Mouse (Mus musculus) liver, adult (tissue): ENCODE results near the gene Gzmm.

Experiments
- GATA4 ChIP-seq: IDR thresholded peaks from 2 replicates; pipeline ENCODE4 v1.6.1; 2014; ENCODE audit warnings: mild to moderate bottlenecking, low read length; ENCODE audit not compliant: insufficient replicate concordance

The Gzmm gene

GRCm38 (mm10) chr10:79691986-79692548 is 3.2 kb downstream of the Gzmm start:
- no peak for TF ChIP-seq GATA4

DNA sequence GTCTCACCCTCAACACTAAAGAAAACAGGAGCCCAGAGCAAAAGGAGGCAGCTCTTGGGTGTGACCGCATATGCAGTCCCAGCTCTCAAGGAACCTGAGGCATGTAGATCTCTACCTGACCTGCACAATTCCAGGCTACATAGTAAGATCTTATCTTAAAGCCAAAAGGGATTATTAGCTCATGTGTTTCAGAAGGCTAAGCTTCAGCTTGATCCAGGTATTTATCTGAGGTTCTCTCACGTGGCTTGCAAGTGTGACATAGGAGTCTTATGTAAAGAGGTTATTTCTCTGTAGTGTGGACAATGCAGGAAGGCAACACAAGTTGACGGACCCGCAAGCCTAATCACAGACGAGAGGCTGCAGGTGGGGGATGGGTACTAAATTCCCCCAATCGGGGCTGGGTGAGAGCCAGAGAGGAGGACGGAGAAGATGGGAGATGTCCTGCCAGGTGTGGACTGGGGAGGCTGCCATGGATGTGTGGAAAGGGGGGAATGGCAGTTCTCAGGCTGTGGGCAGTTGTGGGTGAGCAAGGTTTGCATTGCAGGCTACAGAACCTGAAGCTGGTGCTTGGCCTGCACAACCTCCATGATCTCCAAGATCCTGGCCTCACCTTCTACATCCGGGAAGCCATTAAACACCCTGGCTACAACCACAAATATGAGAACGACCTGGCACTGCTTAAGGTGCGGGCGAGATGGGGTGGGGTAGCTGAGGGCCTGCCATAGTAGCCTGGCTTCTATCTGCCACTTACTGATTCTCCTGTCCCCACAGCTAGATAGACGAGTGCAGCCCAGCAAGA is 5.0 kb downstream of the Gzmm start:
- TF ChIP-seq GATA4, result no peak

- TF ChIP-seq GATA4, result no peak
Observed at GRCm38 (mm10) chr10:79694379-79694655, 5.5 kb downstream of the Gzmm start.

DNA sequence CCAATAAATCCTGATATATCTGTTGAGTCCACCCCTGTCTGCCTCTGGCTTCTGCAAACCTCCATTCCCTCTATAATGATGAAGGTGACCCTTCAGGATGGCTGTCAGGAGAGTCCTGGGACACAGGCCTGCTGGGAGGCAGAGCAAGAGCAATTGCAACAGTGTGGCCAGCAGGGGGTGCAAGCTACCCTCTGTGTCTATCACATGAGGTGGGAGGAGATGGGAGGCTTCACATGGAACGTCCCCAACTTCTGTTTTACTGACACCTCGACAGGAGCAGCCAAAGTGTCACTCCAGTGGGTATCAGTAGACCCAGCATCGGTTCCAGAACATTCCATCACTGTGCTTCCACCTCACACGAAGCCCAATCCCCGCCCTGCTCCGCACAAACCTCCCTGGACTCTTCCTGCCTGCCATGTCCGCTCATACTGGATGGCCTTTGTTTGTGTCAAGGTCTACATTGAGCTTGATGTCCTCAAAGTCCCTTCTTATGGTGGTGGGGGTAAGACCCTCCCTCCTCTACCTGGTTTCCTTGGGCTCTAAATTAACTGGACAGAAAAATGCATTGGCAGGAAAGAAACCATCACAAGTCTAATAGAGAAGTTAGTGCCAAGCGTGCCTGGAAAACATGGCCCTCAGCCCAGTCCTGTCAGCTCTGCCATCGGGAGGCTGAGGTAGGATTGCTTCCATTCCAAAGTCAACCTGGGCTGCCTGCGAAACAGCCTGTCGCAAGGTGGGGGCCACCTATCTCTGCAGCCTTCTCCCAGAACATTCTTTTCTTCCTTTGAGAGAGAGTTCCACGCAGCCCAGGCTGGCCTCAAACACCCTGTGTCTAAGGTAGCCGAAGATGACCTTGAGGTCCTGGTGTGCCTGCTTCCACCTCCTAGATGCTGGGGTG is 6.7 kb downstream of the Gzmm start:
- TF ChIP-seq GATA4, result no peak

GRCm38 (mm10) chr10:79696129-79696651 is 7.4 kb downstream of the Gzmm start:
- no peak for TF ChIP-seq GATA4

GRCm38 (mm10) chr10:79697916-79698315 is 9.1 kb downstream of the Gzmm start:
- TF ChIP-seq GATA4, result no peak

- TF ChIP-seq GATA4, result no peak
Observed at GRCm38 (mm10) chr10:79698459-79698858, 9.6 kb downstream of the Gzmm start.

- no peak for TF ChIP-seq GATA4
Observed at GRCm38 (mm10) chr10:79700676-79701075, 11.9 kb downstream of the Gzmm start.

- no peak for TF ChIP-seq GATA4
Observed at GRCm38 (mm10) chr10:79701443-79702129, 12.8 kb downstream of the Gzmm start.

GRCm38 (mm10) chr10:79703541-79703940 is 14.7 kb downstream of the Gzmm start:
- TF ChIP-seq GATA4, result no peak

DNA sequence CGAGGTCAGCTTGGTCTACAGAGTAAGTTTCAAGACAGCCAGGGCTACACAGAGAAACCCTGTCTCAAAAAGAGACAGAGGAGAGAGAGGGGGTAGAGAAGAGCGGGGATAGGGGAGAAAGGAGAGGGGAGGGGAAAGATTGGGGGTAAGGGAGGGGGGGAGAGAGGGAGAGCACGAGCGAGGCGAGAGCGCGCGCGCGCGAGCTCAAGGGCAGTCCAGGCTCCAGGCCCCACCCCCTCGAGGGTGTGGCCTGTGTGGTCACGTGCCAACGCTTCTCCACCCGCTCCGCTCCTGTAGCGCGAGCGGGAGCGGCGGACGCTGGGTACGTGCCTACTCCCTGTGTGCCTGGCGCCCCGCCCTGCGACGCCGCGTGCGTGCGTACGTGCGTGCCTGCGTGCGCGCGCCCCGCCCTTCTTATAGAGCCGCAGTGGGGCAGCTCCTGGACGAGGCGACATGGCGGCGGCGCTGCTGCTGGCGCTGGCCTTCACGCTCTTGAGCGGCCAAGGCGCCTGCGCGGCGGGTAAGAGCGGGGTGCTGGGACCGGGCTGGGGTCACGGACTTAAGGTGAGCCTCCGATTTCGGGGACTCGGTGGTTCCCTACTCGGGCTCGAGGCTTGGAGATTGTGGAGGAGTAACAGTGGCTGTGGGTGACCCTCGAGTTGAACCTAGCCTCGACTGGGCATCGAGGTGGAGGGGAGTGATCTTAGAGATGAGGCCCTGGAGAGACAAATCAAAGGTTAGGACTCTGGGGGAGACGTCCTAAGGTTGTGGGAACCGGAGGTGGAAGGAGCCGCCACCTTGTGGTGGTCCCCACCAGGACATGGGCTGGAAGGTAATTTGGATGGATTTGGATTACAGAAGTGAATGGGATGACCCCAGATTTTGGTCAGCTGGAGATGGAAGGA is 15.5 kb downstream of the Gzmm start, which contains the start of gene Bsg:
Gene Bsg, plus strand, starts transcription at position 427 of the 905 bp plus-strand sequence.
- TF ChIP-seq GATA4, result no peak

GRCm38 (mm10) chr10:79704970-79705360 is 16.1 kb downstream of the Gzmm start:
- TF ChIP-seq GATA4, result no peak

- no peak for TF ChIP-seq GATA4
Observed at GRCm38 (mm10) chr10:79705951-79706350, 17.1 kb downstream of the Gzmm start.

- no peak for TF ChIP-seq GATA4
Observed at GRCm38 (mm10) chr10:79706406-79707094, 17.7 kb downstream of the Gzmm start.

DNA sequence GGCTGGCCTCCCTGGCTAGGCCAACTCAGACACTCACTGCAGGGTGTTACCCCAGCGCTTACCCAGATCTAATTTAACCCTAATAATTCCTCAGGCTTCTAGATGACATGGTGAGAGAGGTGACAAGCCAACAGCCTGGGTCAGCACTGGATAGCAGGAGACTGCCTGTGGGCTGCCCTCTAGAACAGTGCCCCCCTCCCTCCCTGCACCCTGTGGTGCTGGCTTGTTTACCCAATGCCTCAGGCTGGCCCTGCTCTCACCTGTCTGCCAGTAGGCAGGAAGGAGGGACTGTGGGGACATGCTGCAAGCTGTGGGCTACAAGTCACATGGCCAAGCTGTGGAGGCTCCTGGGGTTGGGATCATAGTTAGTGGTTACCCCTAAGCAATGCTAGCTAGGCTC is 18.3 kb downstream of the Gzmm start:
- no peak for TF ChIP-seq GATA4
